Mouse (Mus musculus) heart, embryonic 16.5 days (tissue): ENCODE measurements around the gene Dirc2. TPM values are rescaled to one million over a fixed set of nuclear protein-coding genes. Genes with fewer than 3 reads are reported as not detected.
A peak's percentile ranks its signal among the peaks of the same experiment; 100 is the strongest.

Experiments used
- ATAC-seq: fragments of 200-750 bp; cut with Nextera tagmentation; replicated peaks from 2 replicates; pipeline ENCODE4 v1.8.0; 2017; ENCODE audit warnings: moderate number of reproducible peaks; ENCODE audit not compliant: insufficient read depth, low FRiP score; ENCODE audit errors: extremely low read depth
- H3K27ac ChIP-seq: fragments of 300-500 bp; sonication (generic); 2 replicates; pipeline ENCODE4 v1.5.1; 2014; ENCODE audit warnings: mild to moderate bottlenecking, low read length, control low read depth, moderate library complexity
- H3K27me3 ChIP-seq: fragments of 300-500 bp; sonication (generic); 2 replicates; pipeline ENCODE4 v1.6.1; 2014; ENCODE audit warnings: low read length, mixed read lengths; ENCODE audit not compliant: control insufficient read depth, insufficient read depth
- H3K36me3 ChIP-seq: fragments of 300-500 bp; sonication (generic); 2 replicates; pipeline ENCODE4 v1.6.1; 2014; ENCODE audit not compliant: control insufficient read depth, insufficient read depth
- H3K4me1 ChIP-seq: fragments of 300-500 bp; sonication (generic); 2 replicates; pipeline ENCODE4 v1.6.1; 2014; ENCODE audit warnings: low read length, mixed read lengths; ENCODE audit not compliant: control insufficient read depth, insufficient read depth
- H3K4me2 ChIP-seq: fragments of 300-500 bp; sonication (generic); 2 replicates; pipeline ENCODE4 v1.6.1; 2014; ENCODE audit warnings: low read depth, mild to moderate bottlenecking, control low read depth, low read length
- H3K4me3 ChIP-seq: fragments of 300-500 bp; sonication (generic); 2 replicates; pipeline ENCODE4 v1.5.1; 2014; ENCODE audit warnings: mild to moderate bottlenecking, control low read depth, low read length
- H3K9ac ChIP-seq: fragments of 300-500 bp; sonication (generic); 2 replicates; pipeline ENCODE4 v1.6.1; 2014; ENCODE audit warnings: low read length, control low read depth
- H3K9me3 ChIP-seq: fragments of 300-500 bp; sonication (generic); replicated peaks from 2 replicates; pipeline ENCODE4 v1.6.1; 2016; ENCODE audit warnings: low read length; ENCODE audit not compliant: control insufficient read depth
- WGBS: fragments of 180-500 bp; shearing (Covaris S2); extraction: QIAGEN DNeasy Blood & Tissue Kit; methylation state at CpG from one replicate; pipeline ENCODE4 v1.1.7; 2014; 5-methylcytosine and 5-hydroxymethylcytosine counted together
- polyA plus RNA-seq: library from polyadenylated mRNA; unstranded; fragments of >200 nt; fragmentation: Nextera tagmentation; extraction: Ambion mirVana; gene quantifications from 2 replicates; pipeline ENCODE4 v1.2.1, GENCODE M21; 2015

Gene Dirc2
- polyA plus RNA-seq, 1 experiment from 2014 or later, result 10.1 TPM

- WGBS, result 78% methylated on average over 7 of the region's 7 CpGs
- Histone ChIP-seq H3K4me1 (peaks cover 24% of the 10 kb centered on the region), H3K27ac (no peak overlapping the region), H3K27me3 (no peaks in the 10 kb centered on the region), H3K4me3 (no peak overlapping the region), H3K9ac (no peak overlapping the region), H3K4me2 (no peak overlapping the region), H3K36me3 (no peaks in the 10 kb centered on the region; the same call in 1 of the 2 replicates), H3K9me3 (no peaks in the 10 kb centered on the region)
- ATAC-seq, result no peak
Measured at GRCm38 (mm10) chr16:35738096-35738767, 30.9 kb downstream of the Dirc2 start.

- 12% methylated on average over 6 of the region's 6 CpGs for WGBS
- H3K27ac ChIP-seq, result no peak overlapping the region
- H3K4me2 ChIP-seq, result no peak overlapping the region
- H3K9me3 ChIP-seq, result no peaks in the 10 kb centered on the region
- no peak overlapping the region for H3K4me3 ChIP-seq
- ATAC-seq, result no peak
- no peak overlapping the region for H3K9ac ChIP-seq
- H3K27me3 ChIP-seq, result no peaks in the 10 kb centered on the region
- H3K36me3 ChIP-seq, result no peaks in the 10 kb centered on the region; the same call in 1 of the 2 replicates
- H3K4me1 ChIP-seq, result peaks cover 6% of the 10 kb centered on the region; the same call in 1 of the 2 replicates
Measured at GRCm38 (mm10) chr16:35734038-35734437, 35.1 kb downstream of the Dirc2 start.

DNA sequence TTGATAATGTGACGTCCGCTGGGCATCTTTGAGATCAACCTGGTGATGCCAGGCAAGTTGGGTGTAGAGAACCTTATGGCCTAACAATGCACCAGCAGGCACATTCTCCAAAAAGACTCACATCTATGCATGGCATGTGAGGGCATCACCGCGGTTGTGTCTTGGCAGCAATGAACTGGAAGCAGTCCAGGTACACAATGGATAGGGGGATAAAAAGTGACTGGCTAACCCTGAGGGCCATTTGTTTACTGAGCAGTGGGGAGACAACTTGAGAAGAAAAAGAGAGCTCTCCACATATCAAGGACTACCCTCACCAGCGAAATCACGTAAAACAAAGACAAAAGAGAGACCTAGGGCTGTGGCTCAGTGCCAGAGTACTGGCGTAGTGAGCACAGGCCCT, 37.1 kb downstream of the Dirc2 start:
- H3K27ac ChIP-seq, result no peak overlapping the region
- H3K27me3 ChIP-seq, result no peaks in the 10 kb centered on the region
- no peak overlapping the region for H3K9ac ChIP-seq
- WGBS, result 63% methylated on average over 7 of the region's 7 CpGs
- H3K4me3 ChIP-seq, result no peak overlapping the region
- no peaks in the 10 kb centered on the region for H3K9me3 ChIP-seq
- no peak for ATAC-seq
- H3K4me1 ChIP-seq, result peaks cover 6% of the 10 kb centered on the region; the same call in 1 of the 2 replicates
- no peaks in the 10 kb centered on the region; the same call in 1 of the 2 replicates for H3K36me3 ChIP-seq
- no peak overlapping the region for H3K4me2 ChIP-seq

- H3K9ac ChIP-seq, result no peak overlapping the region
- H3K9me3 ChIP-seq, result no peaks in the 10 kb centered on the region
- no peak overlapping the region for H3K4me3 ChIP-seq
- 54% methylated on average over 8 of the region's 8 CpGs for WGBS
- ATAC-seq, result 0 out of 2 replicates have a peak, but pooled peaks have one; percentile 45
- no peak overlapping the region for H3K4me2 ChIP-seq
- H3K4me1 ChIP-seq, result peaks cover 6% of the 10 kb centered on the region; the same call in 1 of the 2 replicates
- no peaks in the 10 kb centered on the region for H3K27me3 ChIP-seq
- H3K36me3 ChIP-seq, result no peaks in the 10 kb centered on the region
- H3K27ac ChIP-seq, result no peak overlapping the region
Measured at GRCm38 (mm10) chr16:35729151-35729738, 39.9 kb downstream of the Dirc2 start.

DNA sequence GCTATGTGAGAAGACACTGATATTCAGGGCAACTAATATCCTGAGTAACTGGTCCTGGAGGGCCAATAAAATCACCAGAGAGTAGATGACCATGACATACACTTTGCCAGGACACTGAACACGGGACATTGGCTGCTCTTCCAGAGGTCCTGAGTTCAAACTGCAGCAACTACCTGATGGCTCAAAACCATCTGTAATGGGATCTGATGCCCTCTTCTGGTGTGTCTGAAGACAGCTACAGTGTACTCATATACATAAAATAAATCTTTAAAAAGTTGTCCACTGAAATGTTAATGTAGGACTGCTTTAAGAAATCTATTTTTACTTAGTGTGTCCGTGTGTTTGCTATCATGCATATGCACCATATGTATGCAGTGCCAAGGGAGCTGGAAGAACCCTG, 42.6 kb downstream of the Dirc2 start:
- Histone ChIP-seq H3K4me2 (no peak overlapping the region), H3K9ac (no peak overlapping the region), H3K9me3 (no peaks in the 10 kb centered on the region), H3K27me3 (no peaks in the 10 kb centered on the region), H3K27ac (no peak overlapping the region), H3K4me3 (no peak overlapping the region), H3K36me3 (no peaks in the 10 kb centered on the region), H3K4me1 (no peaks in the 10 kb centered on the region)
- WGBS, result 78% methylated on average over 2 of the region's 2 CpGs
- ATAC-seq, result no peak

DNA sequence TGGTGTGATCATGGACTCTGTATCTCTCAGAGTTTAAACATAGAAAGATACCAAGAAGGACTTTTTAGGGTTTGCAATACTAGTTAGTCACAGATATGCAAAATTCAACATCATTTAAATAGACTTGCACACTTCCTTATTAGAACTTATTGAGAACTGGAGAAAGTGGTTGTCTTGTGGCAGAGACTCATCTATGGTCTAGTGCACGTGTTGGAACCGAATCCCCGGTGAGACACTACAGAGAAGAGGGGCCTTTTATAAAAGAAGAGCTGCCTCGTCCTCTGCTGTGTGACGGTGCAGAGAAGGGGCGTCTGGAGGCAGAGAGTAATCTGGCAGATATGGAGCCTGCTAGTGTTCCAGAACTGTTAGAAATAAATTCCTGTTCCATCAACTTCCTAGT, 44.6 kb downstream of the Dirc2 start:
- 74% methylated on average over 6 of the region's 6 CpGs for WGBS
- Histone ChIP-seq H3K9me3 (no peaks in the 10 kb centered on the region), H3K4me2 (no peak overlapping the region), H3K4me3 (no peak overlapping the region), H3K4me1 (no peaks in the 10 kb centered on the region), H3K36me3 (no peaks in the 10 kb centered on the region; the same call in 1 of the 2 replicates), H3K9ac (no peak overlapping the region), H3K27me3 (no peaks in the 10 kb centered on the region), H3K27ac (no peak overlapping the region)
- ATAC-seq, result no peak

- 79% methylated on average over 5 of the region's 5 CpGs for WGBS
- Histone ChIP-seq H3K36me3 (peaks cover 4% of the 10 kb centered on the region; the same call in 1 of the 2 replicates), H3K27ac (no peak overlapping the region), H3K9me3 (peaks cover 3% of the 10 kb centered on the region; the same call in 1 of the 2 replicates), H3K9ac (no peak overlapping the region), H3K4me1 (peaks cover 10% of the 10 kb centered on the region), H3K27me3 (no peaks in the 10 kb centered on the region), H3K4me3 (no peak overlapping the region), H3K4me2 (no peak overlapping the region)
- ATAC-seq, result no peak
Measured at GRCm38 (mm10) chr16:35717761-35718160, 51.4 kb downstream of the Dirc2 start.

- WGBS, result 72% methylated on average over 3 of the region's 3 CpGs
- peaks cover 3% of the 10 kb centered on the region; the same call in 1 of the 2 replicates for H3K9me3 ChIP-seq
- peaks cover 12% of the 10 kb centered on the region for H3K4me1 ChIP-seq
- H3K9ac ChIP-seq, result no peak overlapping the region
- no peaks in the 10 kb centered on the region for H3K27me3 ChIP-seq
- no peak overlapping the region for H3K4me3 ChIP-seq
- H3K4me2 ChIP-seq, result no peak overlapping the region
- H3K27ac ChIP-seq, result no peak overlapping the region
- no peak for ATAC-seq
- H3K36me3 ChIP-seq, result peaks cover 4% of the 10 kb centered on the region; the same call in 1 of the 2 replicates
Measured at GRCm38 (mm10) chr16:35716257-35716656, 52.9 kb downstream of the Dirc2 start.

GRCm38 (mm10) chr16:35715771-35716170, 53.4 kb downstream of the Dirc2 start:
- Histone ChIP-seq H3K36me3 (peaks cover 4% of the 10 kb centered on the region; the same call in 1 of the 2 replicates), H3K4me1 (peaks cover 13% of the 10 kb centered on the region), H3K4me2 (no peak overlapping the region), H3K9ac (no peak overlapping the region), H3K27me3 (no peaks in the 10 kb centered on the region), H3K9me3 (peaks cover 3% of the 10 kb centered on the region; the same call in 1 of the 2 replicates), H3K27ac (no peak overlapping the region), H3K4me3 (no peak overlapping the region)
- 79% methylated on average over 5 of the region's 5 CpGs for WGBS
- no peak for ATAC-seq
